Mouse (Mus musculus) spleen, adult 2 months (tissue): ENCODE results near the gene Sec22c.

Experiments used
- CTCF ChIP-seq: fragments of 200-500 bp; IDR thresholded peaks from 2 replicates; pipeline ENCODE4 v1.5.1; 2011; ENCODE audit warnings: mild to moderate bottlenecking, inconsistent platforms; ENCODE audit not compliant: insufficient read depth, insufficient read length, insufficient replicate concordance; ENCODE audit errors: extremely low read depth
- POLR2A ChIP-seq: fragments of 200-500 bp; IDR thresholded peaks from 2 replicates; pipeline ENCODE4 v1.6.1; 2011; ENCODE audit warnings: low read depth, low read length, inconsistent platforms

DNA sequence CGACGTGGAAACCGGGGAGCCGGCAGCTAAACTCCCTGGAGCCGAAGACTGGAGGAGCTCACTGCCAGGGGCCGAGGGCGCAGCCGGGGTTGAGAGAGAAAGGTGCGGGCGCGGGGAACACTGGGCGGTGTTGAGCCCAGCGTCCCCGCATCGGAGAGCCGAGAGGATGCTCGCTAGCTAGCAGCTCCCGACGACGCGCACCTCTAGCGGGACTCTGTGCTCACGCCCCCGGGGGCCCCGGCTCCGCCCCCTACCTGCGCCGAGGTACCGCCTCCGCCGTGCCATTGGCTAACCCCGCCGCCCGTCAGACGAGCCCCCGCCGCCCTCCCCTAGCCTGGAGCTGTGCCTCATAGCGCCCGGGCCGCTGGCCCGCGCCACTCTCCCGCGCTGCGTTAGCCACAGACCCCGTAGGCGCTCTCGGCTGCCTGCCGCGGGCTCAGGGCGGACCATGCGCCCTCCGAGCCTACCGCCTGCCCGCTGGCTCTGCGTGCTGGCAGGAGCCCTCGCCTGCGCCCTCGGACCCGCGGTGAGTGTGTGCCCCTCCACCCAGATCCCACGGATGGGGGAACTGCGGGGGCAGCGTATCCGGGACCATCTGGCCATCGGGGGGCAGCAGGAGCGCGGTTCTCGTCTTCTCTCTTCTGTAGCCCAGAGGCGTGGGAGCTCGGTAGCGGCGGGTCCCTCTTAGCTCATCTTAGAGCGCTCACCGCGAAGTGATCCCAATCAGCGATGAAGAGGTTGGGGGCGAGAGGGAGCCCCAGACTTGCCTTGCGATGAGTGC is 62.7 kb downstream of the Sec22c start, which contains the start of gene Vipr1:
- no peak for TF ChIP-seq CTCF
- no peak for TF ChIP-seq POLR2A
